12 mouse cellular contexts compared by ENCODE assay signal in genomic region chr12:25311728-25312127, GRCm38 (mm10).
A peak's percentile ranks its signal among the peaks of the same experiment; 100 is the strongest.
DNase-seq lines count a peak whose midpoint lies in the region; ATAC-seq lines count a peak whose summit lies in the region.
"Had no signal": no experiment of that assay in that cellular context is flagged by ENCODE, and none has a peak within 500 bp of the region (broad histone marks: within the 10 kb centered on the region; RNA-seq: fewer than 3 reads in every experiment).

No protein-coding gene starts in this region.

- H3K4me3 ChIP-seq in lung, embryonic 16.5 days (ENCODE audit: low read length): no peak overlapping the region

- peak; percentile 88 for ATAC-seq in CD4-positive, CD25-positive, alpha-beta regulatory T cell, adult 4 months
- no peak for ATAC-seq in lung, embryonic 16.5 days (ENCODE audit: low read depth)

- peaks cover 17% of the 10 kb centered on the region for H3K4me1 ChIP-seq in lung, embryonic 16.5 days (replicated peaks; ENCODE audit: control insufficient read depth, insufficient read depth, low read length)

- 77% methylated on average over 7 of the region's 7 CpGs for WGBS in lung, embryonic 16.5 days

- H3K9ac ChIP-seq in lung, embryonic 16.5 days (ENCODE audit: low read length): no peak overlapping the region
- H3K9ac ChIP-seq: hindbrain, embryonic 14.5 days had no signal

- H3K36me3 ChIP-seq in lung, embryonic 16.5 days (ENCODE audit: control insufficient read depth, insufficient read depth, low read length): no peaks in the 10 kb centered on the region
- H3K36me3 ChIP-seq: G1E had no signal

- no peaks in the 10 kb centered on the region for H3K27me3 ChIP-seq in lung, embryonic 16.5 days (ENCODE audit: control insufficient read depth, insufficient read depth, low read depth, low read length)

- peak; percentile 33 for DNase-seq in 416B (ENCODE audit: low read depth)
- peak; percentile 10 to 12 for DNase-seq in spleen, postnatal 14 days (ENCODE audit: low spot score in 2 of 2)
- DNase-seq in frontal cortex, postnatal 14 days (ENCODE audit: low spot score in 2 of 2): no peak
- no peak for DNase-seq in cerebellum, postnatal 10 days
- DNase-seq in urinary bladder, postnatal 36 days (ENCODE audit: low spot score in 2 of 2): no peak
- DNase-seq: kidney, postnatal 10 days; retina, postnatal 1 day had no signal

- H3K9me3 ChIP-seq in lung, embryonic 16.5 days (ENCODE audit: control insufficient read depth, low read length): no peaks in the 10 kb centered on the region

- peak overlapping the region; percentile 68 for H3K27ac ChIP-seq in lung, embryonic 16.5 days (ENCODE audit: low read length)
- H3K27ac ChIP-seq: hindbrain, embryonic 14.5 days had no signal

- H3K4me2 ChIP-seq in lung, embryonic 16.5 days (ENCODE audit: low read depth, low read length): no peak overlapping the region
- H3K4me2 ChIP-seq: heart, embryonic 11.5 days; hindbrain, embryonic 14.5 days had no signal

Comparison
In these comparisons a context has a peak if more than half of its experiments do, and no peak if none do; other contexts are left out.
1. DNase-seq: peak in 416B (single experiment) and spleen, postnatal 14 days (2 of 2); none in frontal cortex, postnatal 14 days (0 of 2), cerebellum, postnatal 10 days (0 of 2) and urinary bladder, postnatal 36 days (0 of 2).